Mouse (Mus musculus) limb, embryonic 11.5 days (tissue): ENCODE measurements around the gene Gpr146. TPM values are rescaled to one million over a fixed set of nuclear protein-coding genes. Genes with fewer than 3 reads are reported as not detected.

Source experiments
- ATAC-seq: fragments of 200-750 bp; cut with Nextera tagmentation; 2 replicates; pipeline ENCODE4 v1.8.0; 2017; ENCODE audit warnings: low read depth; ENCODE audit not compliant: insufficient number of reproducible peaks, low FRiP score, low TSS enrichment
- DNase-seq: peaks from one replicate; pipeline ENCODE4 v3.0.0-alpha.2; 2015; ENCODE audit warnings: low spot score
- H3K27ac ChIP-seq: fragments of 300-500 bp; sonication (generic); replicated peaks from 2 replicates; pipeline ENCODE4 v1.5.1; 2014; ENCODE audit warnings: low read depth, mild to moderate bottlenecking, low read length
- H3K27me3 ChIP-seq: fragments of 300-500 bp; sonication (generic); 2 replicates; pipeline ENCODE4 v1.6.1; 2014; ENCODE audit warnings: mild to moderate bottlenecking, low read length, mixed read lengths; ENCODE audit not compliant: control insufficient read depth, insufficient read depth
- H3K36me3 ChIP-seq: fragments of 300-500 bp; sonication (generic); 2 replicates; pipeline ENCODE4 v1.6.1; 2014; ENCODE audit warnings: mild to moderate bottlenecking, low read length, moderate library complexity, mixed read lengths; ENCODE audit not compliant: control insufficient read depth, insufficient read depth
- H3K4me1 ChIP-seq: fragments of 300-500 bp; sonication (generic); 2 replicates; pipeline ENCODE4 v1.6.1; 2014; ENCODE audit warnings: low read length, mixed read lengths; ENCODE audit not compliant: control insufficient read depth, insufficient read depth
- H3K4me2 ChIP-seq: fragments of 300-500 bp; sonication (generic); 2 replicates; pipeline ENCODE4 v1.6.1; 2014; ENCODE audit warnings: low read depth, mild to moderate bottlenecking, moderate library complexity; ENCODE audit not compliant: severe bottlenecking
- H3K4me3 ChIP-seq: fragments of 300-500 bp; sonication (generic); 2 replicates; pipeline ENCODE4 v1.5.1; 2014; ENCODE audit warnings: low read depth, low read length
- H3K9ac ChIP-seq: fragments of 300-500 bp; sonication (generic); 2 replicates; pipeline ENCODE4 v1.6.1; 2014; ENCODE audit warnings: mild to moderate bottlenecking, low read length
- H3K9me3 ChIP-seq: fragments of 300-500 bp; sonication (generic); 2 replicates; pipeline ENCODE4 v1.6.1; 2016; ENCODE audit warnings: low read length; ENCODE audit not compliant: control insufficient read depth
- WGBS: fragments of 180-500 bp; shearing (Covaris S2); extraction: QIAGEN DNeasy Blood & Tissue Kit; methylation state at CpG from one replicate; pipeline ENCODE4 v1.1.7; 2014; 5-methylcytosine and 5-hydroxymethylcytosine counted together
- polyA plus RNA-seq: library from polyadenylated mRNA; unstranded; fragments of >200 nt; fragmentation: Nextera tagmentation; extraction: Ambion mirVana; gene quantifications from 2 replicates; pipeline ENCODE4 v1.2.1, GENCODE M21; 2014

Gene Gpr146
- polyA plus RNA-seq, 1 experiment from 2014 or later = 1.9 TPM

- H3K9me3 ChIP-seq = no peaks in the 10 kb centered on the region
- no peaks in the 10 kb centered on the region for H3K36me3 ChIP-seq
- DNase-seq (peak; percentile 89), ATAC-seq (peak; percentile 76)
- peak overlapping the region; percentile 54 for H3K4me3 ChIP-seq
- peak overlapping the region; percentile 52 for H3K9ac ChIP-seq
- peaks cover 7% of the 10 kb centered on the region; the same call in 1 of the 2 replicates for H3K4me1 ChIP-seq
- WGBS = 2% methylated on average over 49 of the region's 73 CpGs
- H3K27ac ChIP-seq = no peak overlapping the region
- H3K4me2 ChIP-seq = peak overlapping the region; percentile 81
- H3K27me3 ChIP-seq = no peaks in the 10 kb centered on the region
Measured at GRCm38 (mm10) chr5:139380385-139381248, 3.1 kb downstream of the Gpr146 start.

DNA sequence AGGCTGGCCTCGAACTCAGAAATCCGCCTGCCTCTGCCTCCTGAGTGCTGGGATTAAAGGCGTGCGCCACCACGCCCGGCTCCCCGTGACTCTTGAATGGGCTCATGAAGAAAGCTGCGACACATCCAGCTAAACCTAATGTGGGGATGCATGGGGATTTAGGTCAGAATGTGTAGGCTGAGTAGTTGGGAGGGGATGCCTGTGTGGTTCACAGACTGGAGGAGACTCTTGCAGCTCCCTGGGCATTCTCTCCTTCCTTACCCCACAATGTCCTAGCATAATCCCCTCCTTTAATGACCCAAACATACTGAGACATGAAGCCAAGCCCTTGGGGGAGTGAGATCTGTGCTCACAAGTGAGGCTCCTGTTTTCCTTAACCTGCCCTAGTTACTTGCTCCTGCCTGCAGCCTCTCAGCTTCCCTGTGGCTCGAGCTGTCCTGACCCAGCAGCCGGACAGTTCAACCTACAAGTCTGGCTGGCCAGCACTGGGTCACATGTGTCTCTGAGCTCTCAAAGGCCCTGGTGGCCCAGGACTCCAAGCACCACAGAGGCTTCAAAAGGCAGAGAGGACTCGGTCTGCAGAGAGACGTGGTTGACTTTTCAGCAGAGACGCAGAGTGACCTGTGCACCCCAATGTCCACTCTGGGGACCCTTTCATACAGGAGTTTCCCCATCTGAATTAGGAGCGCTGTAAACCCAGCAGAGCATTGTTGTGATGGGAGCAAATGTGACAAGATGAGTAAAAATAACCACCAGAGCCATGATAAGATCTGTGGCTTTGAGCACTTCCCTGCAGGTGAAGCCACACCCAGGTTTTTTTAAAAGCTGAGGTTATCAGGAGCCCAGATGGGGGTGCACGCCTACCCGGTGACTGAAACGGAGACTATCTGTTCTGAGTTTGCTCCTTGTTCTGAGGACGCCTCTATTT is 4.4 kb downstream of the Gpr146 start:
- no peak overlapping the region for H3K4me3 ChIP-seq
- no peak overlapping the region for H3K9ac ChIP-seq
- no peaks in the 10 kb centered on the region for H3K36me3 ChIP-seq
- no peaks in the 10 kb centered on the region for H3K9me3 ChIP-seq
- WGBS = 84% methylated on average over 18 of the region's 18 CpGs
- no peak overlapping the region for H3K27ac ChIP-seq
- H3K4me1 ChIP-seq = peaks cover 7% of the 10 kb centered on the region; the same call in 1 of the 2 replicates
- no peak for ATAC-seq
- no peak for DNase-seq
- no peaks in the 10 kb centered on the region for H3K27me3 ChIP-seq
- H3K4me2 ChIP-seq = peak overlapping the region; percentile 16; the same call in 1 of the 2 replicates

DNA sequence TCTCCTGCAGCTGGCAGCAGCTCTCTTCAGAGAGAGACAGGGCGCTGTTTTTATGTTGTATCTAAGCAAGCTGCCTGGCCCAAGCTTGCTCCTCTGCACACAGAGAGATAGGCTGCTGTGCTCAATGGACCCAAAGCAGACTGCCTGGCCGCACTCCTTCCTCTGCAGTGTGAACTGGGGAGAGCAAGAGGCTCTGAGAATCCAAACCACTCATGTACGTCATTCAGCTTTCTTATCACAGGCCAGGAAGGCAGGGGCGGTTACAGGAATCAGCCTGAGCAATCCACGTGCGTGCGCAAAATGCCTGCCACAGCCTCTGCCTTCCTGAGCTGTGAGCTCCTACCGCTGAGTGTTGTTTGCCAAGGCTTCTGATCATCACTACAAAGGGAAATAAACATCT is 5.3 kb downstream of the Gpr146 start:
- no peak overlapping the region for H3K4me3 ChIP-seq
- no peak overlapping the region for H3K27ac ChIP-seq
- H3K9me3 ChIP-seq = no peaks in the 10 kb centered on the region
- H3K9ac ChIP-seq = no peak overlapping the region
- ATAC-seq = no peak
- no peak for DNase-seq
- no peak overlapping the region for H3K4me2 ChIP-seq
- no peaks in the 10 kb centered on the region for H3K27me3 ChIP-seq
- H3K4me1 ChIP-seq = peaks cover 14% of the 10 kb centered on the region
- H3K36me3 ChIP-seq = no peaks in the 10 kb centered on the region
- WGBS = 74% methylated on average over 8 of the region's 8 CpGs

- DNase-seq (no peak), ATAC-seq (no peak)
- no peaks in the 10 kb centered on the region for H3K27me3 ChIP-seq
- no peak overlapping the region for H3K27ac ChIP-seq
- no peak overlapping the region for H3K4me3 ChIP-seq
- no peak overlapping the region for H3K4me2 ChIP-seq
- no peaks in the 10 kb centered on the region for H3K36me3 ChIP-seq
- peaks cover 19% of the 10 kb centered on the region for H3K4me1 ChIP-seq
- H3K9me3 ChIP-seq = no peaks in the 10 kb centered on the region
- WGBS = 88% methylated on average over 9 of the region's 9 CpGs
- no peak overlapping the region for H3K9ac ChIP-seq
Measured at GRCm38 (mm10) chr5:139383234-139383633, 5.7 kb downstream of the Gpr146 start.

DNA sequence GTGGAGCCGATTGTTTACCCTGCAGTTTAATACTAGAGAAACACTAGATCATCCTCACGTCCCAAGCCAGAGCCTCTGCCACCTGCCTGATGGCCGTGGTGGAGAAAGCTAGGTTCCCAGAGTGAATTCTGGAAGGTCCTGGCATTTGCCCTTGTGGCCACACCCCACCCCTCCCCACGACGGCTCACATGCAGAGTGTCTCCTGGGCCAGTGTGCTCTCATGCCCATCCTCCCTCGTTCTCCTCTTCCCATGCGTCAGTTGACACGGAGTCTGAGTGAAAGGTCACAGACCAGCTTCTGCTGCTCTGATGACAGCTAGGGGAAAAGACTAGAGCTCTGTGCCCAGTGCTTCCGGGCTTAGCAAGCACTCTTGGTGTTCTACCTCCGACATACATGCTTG is 7.0 kb downstream of the Gpr146 start:
- H3K36me3 ChIP-seq = no peaks in the 10 kb centered on the region
- H3K4me3 ChIP-seq = no peak overlapping the region
- WGBS = 73% methylated on average over 10 of the region's 10 CpGs
- ATAC-seq = no peak
- no peaks in the 10 kb centered on the region for H3K27me3 ChIP-seq
- no peak overlapping the region for H3K9ac ChIP-seq
- no peak overlapping the region for H3K4me2 ChIP-seq
- no peaks in the 10 kb centered on the region for H3K9me3 ChIP-seq
- H3K27ac ChIP-seq = no peak overlapping the region
- H3K4me1 ChIP-seq = peaks cover 25% of the 10 kb centered on the region
- DNase-seq = no peak

GRCm38 (mm10) chr5:139386047-139386446 is 8.6 kb downstream of the Gpr146 start:
- no peak overlapping the region for H3K4me2 ChIP-seq
- H3K9me3 ChIP-seq = no peaks in the 10 kb centered on the region
- DNase-seq (no peak), ATAC-seq (no peak)
- H3K36me3 ChIP-seq = no peaks in the 10 kb centered on the region
- H3K9ac ChIP-seq = no peak overlapping the region
- peaks cover 32% of the 10 kb centered on the region for H3K4me1 ChIP-seq
- 89% methylated on average over 5 of the region's 5 CpGs for WGBS
- no peak overlapping the region for H3K4me3 ChIP-seq
- H3K27ac ChIP-seq = no peak overlapping the region
- no peaks in the 10 kb centered on the region for H3K27me3 ChIP-seq

- no peak for DNase-seq
- Histone ChIP-seq H3K4me2 (0 out of 2 replicates have a peak overlapping the region, but pooled peaks have one; percentile 15), H3K9ac (no peak overlapping the region), H3K4me3 (no peak overlapping the region), H3K27ac (peak overlapping the region; percentile 86), H3K36me3 (no peaks in the 10 kb centered on the region), H3K9me3 (no peaks in the 10 kb centered on the region), H3K4me1 (peaks cover 32% of the 10 kb centered on the region), H3K27me3 (no peaks in the 10 kb centered on the region)
- peak; percentile 32 for ATAC-seq
- 60% methylated on average over 10 of the region's 10 CpGs for WGBS
Measured at GRCm38 (mm10) chr5:139387329-139388194, 10.1 kb downstream of the Gpr146 start.
